Mouse (Mus musculus) MEL (cell line): ENCODE data around the gene a. TPM values are rescaled to one million over a fixed set of nuclear protein-coding genes. Genes with fewer than 3 reads are reported as not detected.
A peak's percentile ranks its signal among the peaks of the same experiment; 100 is the strongest.

Experiments
- DNase-seq: peaks from one replicate; pipeline ENCODE4 v3.0.0; 2011; ENCODE audit warnings: low read depth, low spot score
- H3K27ac ChIP-seq: 2 replicates; pipeline ENCODE4 v1.5.1; 2012; ENCODE audit warnings: low read depth, mild to moderate bottlenecking, control low read depth, low read length, moderate library complexity; ENCODE audit not compliant: control insufficient read depth
- H3K27me3 ChIP-seq, 2 experiments: fragments of 150-350 bp in 1 of 2; sonication (generic) in 1 of 2; 2 replicates each; pipeline ENCODE4 v1.6.1; 2012; ENCODE audit warnings: low read length in 2 of 2, mild to moderate bottlenecking in 2 of 2, improper control_type of control experiment in 1 of 2, moderate library complexity in 1 of 2; ENCODE audit not compliant: insufficient read depth in 2 of 2, control insufficient read depth in 1 of 2
- H3K36me3 ChIP-seq, 2 experiments: 2 replicates each; pipeline ENCODE4 v1.6.1; 2012 to 2014; ENCODE audit warnings: low read length in 2 of 2, improper control_type of control experiment in 1 of 2, inconsistent platforms in 1 of 2, mild to moderate bottlenecking in 1 of 2; ENCODE audit not compliant: insufficient read depth in 2 of 2, control insufficient read depth in 1 of 2
- H3K4me1 ChIP-seq, 2 experiments: fragments of 150-350 bp in 1 of 2; sonication (generic) in 1 of 2; 2 replicates each; pipeline ENCODE4 v1.6.1; 2012; ENCODE audit warnings: low read length in 2 of 2, improper control_type of control experiment in 1 of 2, mild to moderate bottlenecking in 1 of 2; ENCODE audit not compliant: insufficient read depth in 2 of 2, control insufficient read depth in 1 of 2
- H3K4me3 ChIP-seq, 2 experiments: fragments of 150-350 bp in 1 of 2; sonication (generic) in 1 of 2; 2 replicates each; pipeline ENCODE4 v1.5.1; 2012; ENCODE audit warnings: low read depth in 2 of 2, low read length in 2 of 2, mild to moderate bottlenecking in 2 of 2, moderate library complexity in 2 of 2, control low read depth in 1 of 2, improper control_type of control experiment in 1 of 2; ENCODE audit not compliant: control insufficient read depth in 1 of 2, insufficient read depth in 1 of 2
- H3K79me2 ChIP-seq: 2 replicates; pipeline ENCODE4 v1.6.1; 2012; ENCODE audit warnings: mild to moderate bottlenecking, low read length, moderate library complexity; ENCODE audit not compliant: control insufficient read depth, poor library complexity, insufficient read depth
- H3K9ac ChIP-seq: 2 replicates; pipeline ENCODE4 v1.6.1; 2012; ENCODE audit warnings: low read depth, mild to moderate bottlenecking, control low read depth, low read length, moderate library complexity; ENCODE audit not compliant: control insufficient read depth, poor library complexity, severe bottlenecking
- H3K9me3 ChIP-seq: fragments of 150-350 bp; sonication (generic); replicated peaks from 2 replicates; pipeline ENCODE4 v1.6.1; 2012; ENCODE audit warnings: mild to moderate bottlenecking, low read length, improper control_type of control experiment, moderate library complexity; ENCODE audit not compliant: insufficient read depth
- BHLHE40 ChIP-seq: IDR thresholded peaks from 2 replicates; pipeline ENCODE4 v1.6.1; 2012; ENCODE audit warnings: low read depth, mild to moderate bottlenecking, inconsistent platforms, low read length, improper control_type of control experiment, borderline replicate concordance
- CHD1 ChIP-seq: IDR thresholded peaks from 2 replicates; pipeline ENCODE4 v1.6.1; 2012; ENCODE audit warnings: low read depth, mild to moderate bottlenecking, inconsistent platforms, low read length, improper control_type of control experiment
- CHD2 ChIP-seq: IDR thresholded peaks from 2 replicates; pipeline ENCODE4 v1.6.1; 2011; ENCODE audit warnings: low read length, improper control_type of control experiment
- CTCF ChIP-seq, 3 experiments: IDR thresholded peaks in 2 of 3; conservative IDR thresholded peaks in 1 of 3; 2 replicates each; pipeline ENCODE4 v1.5.1; 2011 to 2012; ENCODE audit warnings: low read length in 3 of 3, low read depth in 2 of 3, mild to moderate bottlenecking in 2 of 3, improper control_type of control experiment in 1 of 3, inconsistent platforms in 1 of 3, mixed read lengths in 1 of 3, moderate library complexity in 1 of 3; ENCODE audit not compliant: control insufficient read depth in 1 of 3, insufficient read depth in 1 of 3, poor library complexity in 1 of 3, severe bottlenecking in 1 of 3
- E2F4 ChIP-seq: IDR thresholded peaks from 2 replicates; pipeline ENCODE4 v1.6.1; 2011; ENCODE audit warnings: low read depth, low read length, improper control_type of control experiment, borderline replicate concordance
- EP300 ChIP-seq, 2 experiments: IDR thresholded peaks; 2 replicates each; pipeline ENCODE4 v1.6.1; 2011; ENCODE audit warnings: improper control_type of control experiment in 2 of 2, low read length in 2 of 2, low read depth in 1 of 2, mild to moderate bottlenecking in 1 of 2
- ETS1 ChIP-seq: IDR thresholded peaks from 2 replicates; pipeline ENCODE4 v1.6.1; 2012; ENCODE audit warnings: low read depth, mild to moderate bottlenecking, inconsistent platforms, low read length, improper control_type of control experiment, moderate library complexity
- JUND ChIP-seq: IDR thresholded peaks from 2 replicates; pipeline ENCODE4 v1.6.1; 2011; ENCODE audit warnings: low read depth, mild to moderate bottlenecking, improper control_type of control experiment, low read length
- MAFK ChIP-seq: IDR thresholded peaks from 2 replicates; pipeline ENCODE4 v1.6.1; 2011; ENCODE audit warnings: low read depth, mild to moderate bottlenecking, low read length, improper control_type of control experiment, borderline replicate concordance
- MAZ ChIP-seq: IDR thresholded peaks from 2 replicates; pipeline ENCODE4 v1.6.1; 2012; ENCODE audit warnings: low read depth, mild to moderate bottlenecking, inconsistent platforms, low read length, improper control_type of control experiment
- MEF2A ChIP-seq: IDR thresholded peaks from 2 replicates; pipeline ENCODE4 v1.6.1; 2014; ENCODE audit warnings: low read depth, mild to moderate bottlenecking, inconsistent platforms, low read length, improper control_type of control experiment; ENCODE audit not compliant: poor library complexity, insufficient replicate concordance, severe bottlenecking; ENCODE audit errors: extremely low read depth
- MXI1 ChIP-seq: IDR thresholded peaks from 2 replicates; pipeline ENCODE4 v1.6.1; 2011; ENCODE audit warnings: mild to moderate bottlenecking, low read depth, low read length, improper control_type of control experiment
- MYB ChIP-seq: IDR thresholded peaks from 2 replicates; pipeline ENCODE4 v1.6.1; 2011; ENCODE audit warnings: mild to moderate bottlenecking, low read depth, low read length, improper control_type of control experiment
- MYC ChIP-seq: IDR thresholded peaks from 2 replicates; pipeline ENCODE4 v1.6.1; 2011; ENCODE audit warnings: low read depth, mild to moderate bottlenecking, low read length, improper control_type of control experiment, moderate library complexity
- NELFE ChIP-seq: IDR thresholded peaks from 2 replicates; pipeline ENCODE4 v1.6.1; 2011; ENCODE audit warnings: low read depth, low read length, improper control_type of control experiment
- NRF1 ChIP-seq: IDR thresholded peaks from 2 replicates; pipeline ENCODE4 v1.6.1; 2014; ENCODE audit warnings: low read depth, mild to moderate bottlenecking, inconsistent platforms, low read length, improper control_type of control experiment, moderate library complexity; ENCODE audit not compliant: poor library complexity, insufficient read depth, severe bottlenecking
- POLR2A ChIP-seq, 2 experiments: IDR thresholded peaks; 2 replicates each; pipeline ENCODE4 v1.6.1; 2011 to 2012; ENCODE audit warnings: low read length in 2 of 2, mild to moderate bottlenecking in 2 of 2, control low read depth in 1 of 2, improper control_type of control experiment in 1 of 2, low read depth in 1 of 2, moderate library complexity in 1 of 2; ENCODE audit not compliant: control insufficient read depth in 1 of 2, insufficient read depth in 1 of 2, poor library complexity in 1 of 2
- POLR2AphosphoS5 ChIP-seq: IDR thresholded peaks from 2 replicates; pipeline ENCODE4 v1.6.1; 2012; ENCODE audit warnings: low read depth, borderline replicate concordance, mild to moderate bottlenecking, inconsistent platforms, low read length, moderate library complexity, mixed read lengths
- RAD21 ChIP-seq: IDR thresholded peaks from 2 replicates; pipeline ENCODE4 v1.6.1; 2011; ENCODE audit warnings: mild to moderate bottlenecking, low read depth, low read length, improper control_type of control experiment
- RCOR1 ChIP-seq: IDR thresholded peaks from 2 replicates; pipeline ENCODE4 v1.6.1; 2012; ENCODE audit warnings: low read depth, mild to moderate bottlenecking, inconsistent platforms, low read length, improper control_type of control experiment
- SIN3A ChIP-seq: IDR thresholded peaks from 2 replicates; pipeline ENCODE4 v1.6.1; 2012; ENCODE audit warnings: low read length, improper control_type of control experiment, inconsistent platforms
- SMC3 ChIP-seq: IDR thresholded peaks from 2 replicates; pipeline ENCODE4 v1.6.1; 2011; ENCODE audit warnings: low read depth, low read length, improper control_type of control experiment
- TAL1 ChIP-seq: IDR thresholded peaks from 2 replicates; pipeline ENCODE4 v1.6.1; 2012; ENCODE audit warnings: mild to moderate bottlenecking, inconsistent platforms, low read length, moderate library complexity, mixed read lengths
- TCF12 ChIP-seq: IDR thresholded peaks from 2 replicates; pipeline ENCODE4 v1.6.1; 2014; ENCODE audit warnings: low read depth, mild to moderate bottlenecking, inconsistent platforms, low read length, improper control_type of control experiment, moderate library complexity
- USF1 ChIP-seq: IDR thresholded peaks from 2 replicates; pipeline ENCODE4 v1.6.1; 2014; ENCODE audit warnings: low read depth, mild to moderate bottlenecking, inconsistent platforms, low read length, improper control_type of control experiment, moderate library complexity
- USF2 ChIP-seq, 2 experiments: IDR thresholded peaks; 2 replicates each; pipeline ENCODE4 v1.6.1; 2011 to 2012; ENCODE audit warnings: improper control_type of control experiment in 2 of 2, low read length in 2 of 2, borderline replicate concordance in 1 of 2, inconsistent platforms in 1 of 2, low read depth in 1 of 2, mild to moderate bottlenecking in 1 of 2; ENCODE audit not compliant: insufficient read depth in 1 of 2
- ZKSCAN1 ChIP-seq: IDR thresholded peaks from 2 replicates; pipeline ENCODE4 v1.6.1; 2012; ENCODE audit warnings: low read depth, mild to moderate bottlenecking, inconsistent platforms, low read length, improper control_type of control experiment, moderate library complexity
- polyA plus RNA-seq, 2 experiments: library from polyadenylated mRNA; stranded (reverse) in 1 of 2; unstranded in 1 of 2; fragments of >175 nt in 1 of 2; fragments of >200 nt in 1 of 2; gene quantifications; 2 replicates each; pipeline versions ENCODE4 v1.2.1 to v1.2.4; 2012; ENCODE audit warnings: low replicate concordance in 2 of 2, low read depth in 1 of 2; ENCODE audit not compliant: insufficient read length in 2 of 2, insufficient read depth in 1 of 2, missing spikeins in 1 of 2
- total RNA-seq: library from RNA; depleted of rRNA; stranded (reverse); fragments of 300-350 nt; gene quantifications from 2 replicates; pipeline ENCODE4 v1.2.3, GENCODE M21; 2012

a gene
- total and polyA plus RNA-seq, 3 experiments: not detected

- no peak for DNase-seq
- no peaks in the 10 kb centered on the region for H3K79me2 ChIP-seq
- no peaks in the 10 kb centered on the region for H3K9me3 ChIP-seq
- H3K36me3 ChIP-seq: no peaks in the 10 kb centered on the region
- peaks cover 0 to 6% of the 10 kb centered on the region in 2 experiments; a peak in 2 of 4 replicates for H3K4me1 ChIP-seq
- no peak overlapping the region for H3K4me3 ChIP-seq
- TF ChIP-seq E2F4 (no peak), RCOR1 (no peak), TCF12 (no peak), MAFK (no peak), ETS1 (no peak), SIN3A (no peak), POLR2AphosphoS5 (no peak), MYC (no peak), SMC3 (no peak), POLR2A (IDR thresholded peaks at IDR 0.05; ENCODE audit: control insufficient read depth in 1 of 2, insufficient read depth in 1 of 2, low read depth in 1 of 2, low read length in 2 of 2, poor library complexity in 1 of 2) (no peak), BHLHE40 (no peak), EP300 (IDR thresholded peaks at IDR 0.05; ENCODE audit: low read depth in 1 of 2, low read length in 2 of 2) (no peak), MAZ (no peak), MYB (no peak), JUND (no peak), MEF2A (no peak), CTCF (IDR thresholded peaks at IDR 0.05 in 2 of 3, conservative IDR thresholded peaks at IDR 0.05 in 1 of 3; ENCODE audit: control insufficient read depth in 1 of 3, insufficient read depth in 1 of 3, low read depth in 2 of 3, low read length in 3 of 3, poor library complexity in 1 of 3, severe bottlenecking in 1 of 3) (no peak), USF1 (no peak)
- TF ChIP-seq, all 39 proteins: peak for 0
- H3K9ac ChIP-seq: no peak overlapping the region
- no peak overlapping the region for H3K27ac ChIP-seq
- peaks cover 0 to 2% of the 10 kb centered on the region in 2 experiments; a peak in 1 of 4 replicates for H3K27me3 ChIP-seq
Measured at GRCm38 (mm10) chr2:154771604-154772003, 19.6 kb upstream of the a start.

- Histone ChIP-seq H3K79me2 (no peaks in the 10 kb centered on the region), H3K4me3 (no peak overlapping the region), H3K36me3 (no peaks in the 10 kb centered on the region), H3K27ac (no peak overlapping the region), H3K9ac (no peak overlapping the region), H3K9me3 (no peaks in the 10 kb centered on the region), H3K4me1 (no peaks in the 10 kb centered on the region)
- peak; percentile 74 for DNase-seq
- TF ChIP-seq NELFE (no peak), CTCF (IDR thresholded peaks at IDR 0.05 in 2 of 3, conservative IDR thresholded peaks at IDR 0.05 in 1 of 3; ENCODE audit: control insufficient read depth in 1 of 3, insufficient read depth in 1 of 3, low read depth in 2 of 3, low read length in 3 of 3, poor library complexity in 1 of 3, severe bottlenecking in 1 of 3) (peak; percentile 48 to 66 (median 64)), CHD1 (no peak), USF2 (IDR thresholded peaks at IDR 0.05; ENCODE audit: borderline replicate concordance in 1 of 2, insufficient read depth in 1 of 2, low read depth in 1 of 2, low read length in 2 of 2) (no peak), SMC3 (peak; percentile 42), NRF1 (no peak), POLR2AphosphoS5 (no peak), RAD21 (peak; percentile 58), CHD2 (no peak), ZKSCAN1 (no peak), MXI1 (no peak), TAL1 (no peak)
- TF ChIP-seq, all 39 proteins: peak for 3
- H3K27me3 ChIP-seq: peaks cover 2% of the 10 kb centered on the region in 2 experiments; a peak in 2 of 4 replicates
Measured at GRCm38 (mm10) chr2:154774032-154774431, 17.2 kb upstream of the a start.
